Mouse (Mus musculus): ENCODE results near the gene Gabarapl1. TPM values are rescaled to one million over a fixed set of nuclear protein-coding genes. Genes with fewer than 3 reads are reported as not detected.

Gene Gabarapl1
- total RNA-seq, 2 experiments from 2014 or later: 64.0 to 81.6 TPM

GRCm38 (mm10) chr6:129583014-129583413 lies 50.1 kb downstream of the Gabarapl1 start:
- Histone ChIP-seq H3K4me3 (no peak overlapping the region), H3K27ac (no peak overlapping the region)
- TF ChIP-seq CTCF (IDR thresholded peaks at IDR 0.05): no peak
- DNase-seq: no peak
- intact Hi-C loops (cut with DNase I): no loop called here

DNA sequence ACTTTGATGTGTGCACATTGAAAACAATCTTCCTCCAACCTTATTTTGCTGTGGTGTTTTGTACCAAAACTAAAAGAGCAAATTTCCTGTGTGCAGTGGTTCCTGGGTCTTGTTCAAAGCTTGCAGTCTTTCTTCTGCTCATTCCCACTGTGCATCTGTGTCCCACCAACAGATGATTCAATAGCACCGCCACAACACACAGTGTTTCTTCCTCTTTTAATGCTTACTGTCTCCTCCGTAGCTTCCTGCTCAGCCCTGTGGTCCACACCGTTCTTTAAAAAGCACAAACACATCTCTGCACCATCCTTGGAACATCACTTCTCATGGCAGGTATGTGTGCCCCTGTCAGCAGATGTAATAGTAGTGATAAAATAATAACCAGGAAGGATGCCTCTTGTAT lies 58.5 kb downstream of the Gabarapl1 start, which contains the start of gene Klrd1:
Klrd1 (plus strand) TSS at position 275 of the 400 bp plus-strand sequence.
- Histone ChIP-seq H3K4me3 (no peak within 1 kb of the TSS), H3K27ac (no peak within 1 kb of the TSS)
- intact Hi-C loops (cut with DNase I): no loop called here
- DNase-seq: no peak
- TF ChIP-seq CTCF (IDR thresholded peaks at IDR 0.05): no peak

Other genes with a start within 250 kb of the Gabarapl1 start
- not detected for gene 4922502D21Rik, start 201.4 kb upstream of the Gabarapl1 start, total RNA-seq (2021)
- under 1 TPM in 1 of 2 experiments, not detected in 1; 0.14 TPM for gene Clec12a, start 190.5 kb upstream of the Gabarapl1 start, total RNA-seq (2021)
- not detected for gene Clec12b, start 147.3 kb upstream of the Gabarapl1 start, total RNA-seq (2021)
- under 1 TPM in 1 of 2 experiments, not detected in 1; 0.42 TPM for gene Clec1b, start 135.9 kb upstream of the Gabarapl1 start, total RNA-seq (2021)
- gene Clec9a, start 124.3 kb upstream of the Gabarapl1 start, total RNA-seq (2021): not detected
- gene Clec1a, start 81.2 kb upstream of the Gabarapl1 start, total RNA-seq (2021): 1 to 10 TPM; 1.8 to 3.0 TPM
- not detected for gene Olr1, start 26.0 kb upstream of the Gabarapl1 start, total RNA-seq (2021)
- not detected for gene Tmem52b, start 20.6 kb upstream of the Gabarapl1 start, total RNA-seq (2021)
- not detected for gene Klre1, start 44.7 kb downstream of the Gabarapl1 start, total RNA-seq (2021)
- not detected for gene Klrd1, start 58.6 kb downstream of the Gabarapl1 start, total RNA-seq (2021)
- not detected for gene Klrk1, start 90.7 kb downstream of the Gabarapl1 start, total RNA-seq (2021)
- not detected for gene Klrc3, start 110.2 kb downstream of the Gabarapl1 start, total RNA-seq (2021)
- gene Klrc2, start 127.5 kb downstream of the Gabarapl1 start, total RNA-seq (2021): not detected
- not detected for gene Klrc1, start 145.8 kb downstream of the Gabarapl1 start, total RNA-seq (2021)
- gene Klri1, start 184.0 kb downstream of the Gabarapl1 start, total RNA-seq (2021): not detected
- not detected for gene Klri2, start 207.3 kb downstream of the Gabarapl1 start, total RNA-seq (2021)